Mouse (Mus musculus) myocyte (in vitro differentiated cells): Measurements from ENCODE around the gene Nxph1. TPM values are rescaled to one million over a fixed set of nuclear protein-coding genes. Genes with fewer than 3 reads are reported as not detected.

Experiments used
- H3K27me3 ChIP-seq: one replicate; pipeline ENCODE4 v1.6.1; 2011; ENCODE audit not compliant: control insufficient read depth, insufficient read depth, insufficient read length
- H3K36me3 ChIP-seq: one replicate; pipeline ENCODE4 v1.6.1; 2011; ENCODE audit not compliant: control insufficient read depth, insufficient read depth
- H3K4me2 ChIP-seq: one replicate; pipeline ENCODE4 v1.6.1; 2011; ENCODE audit warnings: low read depth, control low read depth
- H3K4me3 ChIP-seq: one replicate; pipeline ENCODE4 v1.5.1; 2011; ENCODE audit warnings: mild to moderate bottlenecking, control low read depth, moderate library complexity
- H3K79me2 ChIP-seq: one replicate; pipeline ENCODE4 v1.6.1; 2011; ENCODE audit not compliant: control insufficient read depth, insufficient read depth
- H3ac ChIP-seq: one replicate; pipeline ENCODE4 v1.6.1; 2011; ENCODE audit not compliant: control insufficient read depth, insufficient read length
- CEBPB ChIP-seq: IDR thresholded peaks from 2 replicates; pipeline ENCODE4 v1.6.1; 2011; ENCODE audit warnings: mild to moderate bottlenecking, moderate library complexity; ENCODE audit not compliant: poor library complexity, insufficient read depth, severe bottlenecking
- E2F4 ChIP-seq: IDR thresholded peaks from one replicate; pipeline ENCODE4 v1.6.1; 2011; ENCODE audit warnings: mild to moderate bottlenecking, control low read depth, moderate library complexity; ENCODE audit not compliant: insufficient read depth
- MAX ChIP-seq: IDR thresholded peaks from one replicate; pipeline ENCODE4 v1.6.1; 2011; ENCODE audit warnings: low read depth, mild to moderate bottlenecking, control low read depth
- MYOD1 ChIP-seq, 3 experiments: IDR thresholded peaks; one replicate each; pipeline ENCODE4 v1.6.1; 2011; ENCODE audit warnings: control low read depth in 2 of 3, low read depth in 2 of 3, mild to moderate bottlenecking in 2 of 3, moderate library complexity in 1 of 3; ENCODE audit not compliant: insufficient read length in 2 of 3, control insufficient read depth in 1 of 3
- MYOG ChIP-seq, 3 experiments: IDR thresholded peaks; one replicate each; pipeline ENCODE4 v1.6.1; 2011; ENCODE audit warnings: control low read depth in 2 of 3, low read depth in 2 of 3, mild to moderate bottlenecking in 2 of 3; ENCODE audit not compliant: insufficient read length in 2 of 3, control insufficient read depth in 1 of 3, insufficient read depth in 1 of 3
- POLR2A ChIP-seq: IDR thresholded peaks from one replicate; pipeline ENCODE4 v1.6.1; 2011; ENCODE audit warnings: low read depth, mild to moderate bottlenecking, control low read depth, moderate library complexity; ENCODE audit not compliant: insufficient read length
- POLR2AphosphoS2 ChIP-seq: IDR thresholded peaks from one replicate; pipeline ENCODE4 v1.6.1; 2011; ENCODE audit warnings: low read depth, control low read depth; ENCODE audit not compliant: insufficient read length
- REST ChIP-seq: IDR thresholded peaks from one replicate; pipeline ENCODE4 v1.6.1; 2011; ENCODE audit warnings: mild to moderate bottlenecking, control low read depth, moderate library complexity; ENCODE audit not compliant: insufficient read depth, insufficient read length
- SRF ChIP-seq: IDR thresholded peaks from one replicate; pipeline ENCODE4 v1.6.1; 2011; ENCODE audit warnings: low read depth; ENCODE audit not compliant: control insufficient read depth, insufficient read length
- TCF12 ChIP-seq: IDR thresholded peaks from one replicate; pipeline ENCODE4 v1.6.1; 2011; ENCODE audit warnings: mild to moderate bottlenecking, control low read depth; ENCODE audit not compliant: poor library complexity, insufficient read depth, severe bottlenecking
- TCF3 ChIP-seq: IDR thresholded peaks from one replicate; pipeline ENCODE4 v1.6.1; 2011; ENCODE audit warnings: low read depth, control low read depth; ENCODE audit not compliant: insufficient read length
- USF1 ChIP-seq: IDR thresholded peaks from one replicate; pipeline ENCODE4 v1.6.1; 2011; ENCODE audit warnings: low read depth, mild to moderate bottlenecking, control low read depth, moderate library complexity
- polyA plus RNA-seq: library from polyadenylated mRNA; unstranded; fragments of >200 nt; fragmentation: generic; extraction: Trizol; gene quantifications from one replicate; pipeline ENCODE4 v1.2.1, GENCODE M21; 2012; ENCODE audit warnings: missing spikeins

Gene Nxph1
- polyA plus RNA-seq, 1 experiment, result not detected

DNA sequence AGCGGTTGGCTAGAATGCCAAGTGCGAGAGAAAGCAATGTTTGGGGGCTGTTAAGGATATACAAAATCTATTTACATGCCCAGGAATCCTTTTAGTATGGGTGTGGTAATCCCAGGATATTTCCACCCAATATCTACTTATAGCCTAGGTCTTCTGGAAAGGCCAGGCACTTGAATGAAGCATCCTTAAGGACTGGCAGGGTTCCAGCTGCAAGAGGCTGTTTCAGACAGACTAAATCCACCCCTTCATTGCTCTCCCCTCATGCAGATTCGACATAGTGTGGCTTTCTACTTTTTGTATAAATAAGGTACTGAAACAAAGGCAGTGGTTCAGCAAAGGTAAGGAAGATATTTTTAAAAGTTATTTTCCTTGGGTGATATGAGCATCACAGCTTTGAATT lies 92.8 kb downstream of the Nxph1 start:
- no peak overlapping the region for H3K4me2 ChIP-seq
- H3K4me3 ChIP-seq, result no peak overlapping the region
- no peaks in the 10 kb centered on the region for H3K79me2 ChIP-seq
- no peaks in the 10 kb centered on the region for H3K27me3 ChIP-seq
- TF ChIP-seq MYOD1 (IDR thresholded peaks at IDR 0.05; ENCODE audit: control insufficient read depth in 1 of 3, insufficient read length in 2 of 3, low read depth in 2 of 3), result no peak
- no peak for TF ChIP-seq E2F4
- no peak overlapping the region for H3ac ChIP-seq
- no peaks in the 10 kb centered on the region for H3K36me3 ChIP-seq

DNA sequence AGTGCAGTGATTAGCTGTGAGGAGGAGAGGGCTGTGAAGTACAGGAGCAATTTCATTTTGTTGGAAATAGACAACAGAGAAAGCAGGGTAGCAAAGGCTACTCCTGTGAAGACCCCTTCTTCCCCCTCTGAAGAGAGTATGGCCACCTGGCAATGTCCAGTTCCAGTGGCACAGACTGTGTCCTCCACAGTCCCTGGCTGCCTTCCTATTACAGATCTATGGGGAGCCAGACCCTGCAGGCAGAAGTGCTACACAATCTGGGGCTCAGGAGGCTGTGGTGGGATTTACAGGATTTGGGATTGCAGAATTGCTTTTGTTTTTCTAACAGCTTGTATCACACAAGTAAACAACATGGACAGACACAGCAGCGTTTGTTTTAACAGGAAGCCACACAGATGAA lies 94.2 kb downstream of the Nxph1 start:
- Histone ChIP-seq H3K79me2 (no peaks in the 10 kb centered on the region), H3K4me3 (no peak overlapping the region), H3K36me3 (no peaks in the 10 kb centered on the region), H3K4me2 (no peak overlapping the region), H3ac (no peak overlapping the region), H3K27me3 (no peaks in the 10 kb centered on the region)
- TF ChIP-seq TCF3, result no peak

DNA sequence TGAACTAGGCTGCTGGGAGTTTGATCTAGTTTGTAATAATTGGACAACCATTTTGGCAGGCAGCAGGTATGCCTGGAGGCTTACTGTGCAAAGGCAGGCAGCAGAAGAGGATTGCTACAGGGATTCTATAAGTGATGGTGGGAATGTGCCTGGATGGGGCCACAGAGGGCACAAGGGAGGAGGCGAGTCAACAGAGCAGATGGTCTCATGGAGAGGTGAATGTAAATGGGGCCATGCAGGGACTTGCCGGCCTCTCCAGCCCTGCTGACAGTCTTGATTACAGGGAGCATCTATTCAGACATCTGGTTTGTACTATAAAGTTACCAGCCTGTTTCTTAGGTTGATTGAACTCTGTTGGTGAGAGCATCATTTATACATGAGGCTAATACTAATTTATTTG lies 98.6 kb downstream of the Nxph1 start:
- Histone ChIP-seq H3K79me2 (no peaks in the 10 kb centered on the region), H3K4me3 (no peak overlapping the region), H3K27me3 (no peaks in the 10 kb centered on the region), H3ac (no peak overlapping the region), H3K36me3 (no peaks in the 10 kb centered on the region), H3K4me2 (no peak overlapping the region)
- no peak for TF ChIP-seq POLR2AphosphoS2
- TF ChIP-seq POLR2A, result no peak

DNA sequence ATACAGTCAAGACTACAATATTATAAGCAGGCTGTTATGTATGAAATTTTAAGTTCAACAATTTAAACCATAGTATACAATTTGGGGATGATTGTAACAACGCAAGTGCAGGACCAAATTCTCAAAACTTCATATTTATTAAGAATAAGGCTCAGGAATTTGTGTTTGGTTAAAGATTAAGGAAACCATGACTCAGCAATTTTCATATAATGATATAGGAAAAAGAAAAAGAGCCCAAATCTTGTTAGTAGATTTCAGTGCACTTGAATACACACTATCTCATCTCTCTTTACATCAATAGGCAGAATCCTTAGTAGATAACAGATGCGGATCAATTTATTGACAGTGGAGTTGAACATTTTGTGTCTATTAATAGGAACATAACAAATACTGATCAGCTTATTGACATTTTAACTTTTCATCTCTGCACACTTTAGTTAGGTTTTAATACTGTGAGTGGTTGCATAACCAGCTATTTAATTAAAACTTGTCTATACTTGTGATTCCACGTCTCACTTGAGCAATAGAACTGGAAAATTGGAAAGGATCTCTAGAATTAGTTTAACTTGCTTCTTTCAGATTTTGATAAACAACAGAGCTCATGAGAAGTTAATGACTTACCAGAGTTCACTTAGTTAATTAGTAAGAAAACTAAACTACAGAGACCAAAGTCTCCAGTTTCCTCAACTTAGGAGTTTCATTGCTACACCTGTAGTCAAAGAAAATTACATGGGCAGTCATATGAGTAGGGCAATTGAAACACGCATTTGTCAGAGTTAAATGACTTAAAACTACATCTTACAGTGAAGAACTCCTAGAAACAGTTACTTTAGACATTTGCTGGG lies 113.3 kb downstream of the Nxph1 start:
- Histone ChIP-seq H3K27me3 (no peaks in the 10 kb centered on the region), H3K4me3 (no peak overlapping the region), H3K36me3 (no peaks in the 10 kb centered on the region), H3ac (no peak overlapping the region), H3K4me2 (no peak overlapping the region), H3K79me2 (no peaks in the 10 kb centered on the region)
- TF ChIP-seq POLR2A (no peak), MYOD1 (IDR thresholded peaks at IDR 0.05; ENCODE audit: control insufficient read depth in 1 of 3, insufficient read length in 2 of 3, low read depth in 2 of 3) (no peak), MYOG (IDR thresholded peaks at IDR 0.05; ENCODE audit: control insufficient read depth in 1 of 3, insufficient read depth in 1 of 3, insufficient read length in 2 of 3, low read depth in 2 of 3) (no peak), MAX (no peak), POLR2AphosphoS2 (no peak), TCF12 (no peak), E2F4 (no peak), REST (no peak), TCF3 (no peak), SRF (no peak), CEBPB (no peak), USF1 (no peak)

DNA sequence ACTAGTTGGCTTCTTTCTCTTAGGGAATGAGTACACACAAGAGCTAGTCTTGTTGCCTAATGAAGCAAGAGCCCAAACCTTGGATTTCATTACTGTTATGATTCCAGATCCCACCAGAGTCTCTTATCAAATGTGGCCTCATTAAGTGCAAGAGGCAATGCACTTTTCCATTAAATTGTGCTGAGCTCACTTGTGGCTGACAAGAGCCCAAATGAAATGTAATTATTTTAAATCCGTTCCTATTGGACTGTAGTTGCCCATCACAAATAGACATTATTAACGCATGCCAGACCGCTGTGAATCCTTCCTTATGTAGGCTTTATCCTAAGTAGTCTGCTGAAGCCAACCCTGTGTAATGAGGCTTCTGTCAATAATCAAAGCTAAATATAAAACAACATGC lies 118.2 kb downstream of the Nxph1 start:
- H3K27me3 ChIP-seq, result no peaks in the 10 kb centered on the region
- no peaks in the 10 kb centered on the region for H3K36me3 ChIP-seq
- H3K79me2 ChIP-seq, result no peaks in the 10 kb centered on the region
- no peak overlapping the region for H3ac ChIP-seq
- TF ChIP-seq SRF (no peak), POLR2A (no peak), POLR2AphosphoS2 (no peak), E2F4 (no peak), MYOD1 (IDR thresholded peaks at IDR 0.05; ENCODE audit: control insufficient read depth in 1 of 3, insufficient read length in 2 of 3, low read depth in 2 of 3) (no peak)
- H3K4me2 ChIP-seq, result no peak overlapping the region
- no peak overlapping the region for H3K4me3 ChIP-seq

DNA sequence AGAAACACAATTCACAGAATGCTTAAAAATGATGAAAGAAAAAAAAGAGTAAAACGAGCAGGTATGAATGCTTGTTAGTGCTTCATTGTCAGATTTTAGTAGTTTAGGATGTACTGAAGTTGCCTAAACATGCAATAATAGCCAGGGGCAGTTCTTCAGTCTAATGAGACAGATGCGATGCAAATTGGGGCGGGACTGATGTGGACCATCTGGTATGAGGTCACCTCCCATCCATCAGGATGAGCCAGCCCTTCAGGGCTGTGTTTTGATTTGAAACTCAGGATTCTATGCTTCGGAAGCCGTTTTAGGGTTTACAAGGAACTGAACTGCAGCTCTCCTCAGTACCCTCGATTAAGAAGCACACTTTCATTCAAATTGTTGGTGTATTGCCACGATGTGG lies 121.7 kb downstream of the Nxph1 start:
- Histone ChIP-seq H3K27me3 (no peaks in the 10 kb centered on the region), H3K4me3 (no peak overlapping the region), H3K36me3 (no peaks in the 10 kb centered on the region), H3K4me2 (no peak overlapping the region), H3ac (no peak overlapping the region), H3K79me2 (no peaks in the 10 kb centered on the region)
- no peak for TF ChIP-seq POLR2AphosphoS2
- no peak for TF ChIP-seq USF1
- no peak for TF ChIP-seq MAX
- no peak for TF ChIP-seq TCF12
- TF ChIP-seq MYOG (IDR thresholded peaks at IDR 0.05; ENCODE audit: control insufficient read depth in 1 of 3, insufficient read depth in 1 of 3, insufficient read length in 2 of 3, low read depth in 2 of 3), result no peak
- TF ChIP-seq SRF, result no peak
- TF ChIP-seq E2F4, result no peak
- no peak for TF ChIP-seq TCF3
- TF ChIP-seq POLR2A, result no peak
- TF ChIP-seq CEBPB, result no peak
- no peak for TF ChIP-seq MYOD1 (IDR thresholded peaks at IDR 0.05; ENCODE audit: control insufficient read depth in 1 of 3, insufficient read length in 2 of 3, low read depth in 2 of 3)
- no peak for TF ChIP-seq REST
